Mouse (Mus musculus) retina, embryonic 14.5 days (tissue): ENCODE data around the gene Rps6kc1.
"Not testable (repeated sequence)": the region's sequence is repeated elsewhere in the genome, so short reads cannot be mapped to it uniquely, and the experiment has no call there.

Source experiments
- DNase-seq: peaks from one replicate; pipeline ENCODE4 v3.0.0-alpha.2; 2015; ENCODE audit warnings: low spot score

Gene Rps6kc1

DNA sequence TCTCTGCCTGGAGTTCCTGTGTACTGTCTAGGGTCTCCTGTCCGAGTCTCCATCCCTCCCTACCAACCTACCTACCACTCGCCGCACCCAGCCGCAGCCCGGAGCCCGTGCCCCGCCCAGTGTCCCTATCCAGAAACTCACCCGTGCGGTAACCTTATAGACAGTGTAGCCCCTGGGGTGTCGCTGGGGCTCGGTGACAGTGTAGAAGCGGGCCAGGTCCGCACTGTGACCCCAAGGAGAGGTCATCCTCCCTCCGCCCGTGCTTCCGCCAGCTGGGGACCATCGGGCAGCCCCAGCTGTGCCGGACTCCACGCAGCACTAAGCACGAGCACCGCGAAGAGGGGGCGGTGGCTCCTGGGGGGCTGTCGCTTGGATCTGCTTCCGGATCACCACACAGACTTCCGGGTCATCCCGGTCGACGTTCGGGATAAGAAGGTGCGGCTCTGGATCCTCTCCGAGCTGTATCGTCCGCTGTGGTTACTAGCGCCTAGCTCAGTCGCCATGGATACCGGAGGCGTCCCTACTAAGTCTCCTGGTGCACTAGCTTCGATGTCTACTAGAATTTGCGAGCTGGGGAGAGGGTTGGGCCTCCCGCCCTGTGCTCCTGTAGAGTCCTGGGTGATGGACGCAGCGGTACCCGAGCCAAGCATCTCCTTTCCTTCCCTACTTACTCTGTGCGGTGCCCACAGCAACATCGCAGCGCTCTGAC, at the start of gene Rps6kc1:
Gene Rps6kc1, minus strand, starts transcription at position 356 of the 709 bp plus-strand sequence.
- peak; percentile 90 for DNase-seq

DNA sequence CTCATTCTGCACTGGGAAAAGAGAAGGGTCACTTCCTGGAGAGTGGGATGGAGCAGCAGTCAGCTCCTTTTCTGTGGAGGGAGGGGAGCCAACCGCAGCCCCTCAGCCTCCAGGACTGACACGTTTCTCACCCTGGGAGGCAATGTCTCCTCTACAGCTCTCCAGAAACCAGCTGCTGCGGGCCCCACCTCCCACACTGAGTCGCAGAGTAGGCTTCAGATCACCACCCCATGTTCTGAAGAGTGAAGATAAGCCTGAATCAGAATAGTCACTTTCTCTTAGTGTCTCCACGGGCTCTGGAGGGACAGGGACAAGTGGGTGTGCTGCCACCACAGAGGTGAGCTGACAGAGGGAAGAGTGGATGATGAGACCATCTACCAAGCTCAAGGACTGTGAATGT, 47.3 kb upstream of the Rps6kc1 start:
- DNase-seq, result no peak

DNA sequence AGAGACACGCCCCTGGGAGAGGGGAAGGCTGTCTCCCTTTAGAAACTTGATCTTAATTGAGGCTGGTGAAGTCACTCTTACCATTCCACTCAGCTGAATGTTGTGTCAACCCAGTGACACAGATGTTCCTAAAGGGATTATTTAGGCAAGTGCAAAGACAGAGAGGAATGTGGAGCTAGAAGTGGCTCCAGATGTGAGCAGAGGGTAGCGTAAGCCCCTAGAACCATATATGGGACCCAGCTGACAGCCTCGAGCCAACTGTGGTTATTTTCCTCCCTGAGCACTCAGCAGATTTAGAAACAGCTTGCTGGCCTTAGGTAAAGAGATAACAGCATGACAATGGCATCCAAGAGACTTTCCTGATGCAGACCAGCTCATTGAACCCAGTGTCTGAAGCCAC, 41.4 kb upstream of the Rps6kc1 start:
- no peak for DNase-seq

DNA sequence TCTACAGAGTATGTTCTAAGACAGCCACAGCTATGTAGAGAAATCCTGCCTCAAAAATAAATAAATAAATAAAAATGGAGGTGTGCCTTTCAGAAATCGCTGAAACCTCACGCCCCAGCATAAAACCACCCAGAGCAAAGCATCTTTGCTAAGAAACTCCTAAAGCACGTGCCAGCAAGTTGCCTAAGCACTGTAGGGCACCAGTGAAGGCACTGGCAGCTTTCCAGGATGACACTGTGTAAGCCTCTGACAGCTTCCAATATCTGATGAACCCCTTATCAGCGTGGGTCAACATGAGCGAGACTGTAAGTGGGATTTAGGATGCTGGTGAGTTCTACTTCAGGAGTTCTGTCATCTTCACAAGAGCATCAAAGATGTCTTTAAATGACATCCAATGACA, 39.4 kb upstream of the Rps6kc1 start:
- no peak for DNase-seq

DNA sequence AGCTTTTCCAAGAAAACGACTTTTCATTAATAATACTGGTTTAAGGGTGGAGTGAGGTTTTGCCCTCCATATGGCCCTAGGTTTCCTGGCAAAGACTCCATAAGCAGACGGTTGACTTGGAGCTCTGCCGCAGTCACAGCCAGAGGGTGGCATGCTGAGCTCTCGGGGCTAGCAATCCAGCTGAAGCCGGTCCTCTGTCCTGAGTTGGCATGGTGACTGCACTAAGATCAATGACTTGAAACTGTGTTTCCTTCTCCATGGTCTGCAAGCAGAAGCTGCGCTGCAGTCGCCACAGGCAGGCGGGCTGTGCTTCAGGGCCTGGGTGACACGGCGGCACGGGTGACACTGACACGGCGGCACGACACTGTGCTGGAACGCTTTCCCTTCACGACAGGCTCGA, 37.3 kb upstream of the Rps6kc1 start:
- DNase-seq, result no peak

DNA sequence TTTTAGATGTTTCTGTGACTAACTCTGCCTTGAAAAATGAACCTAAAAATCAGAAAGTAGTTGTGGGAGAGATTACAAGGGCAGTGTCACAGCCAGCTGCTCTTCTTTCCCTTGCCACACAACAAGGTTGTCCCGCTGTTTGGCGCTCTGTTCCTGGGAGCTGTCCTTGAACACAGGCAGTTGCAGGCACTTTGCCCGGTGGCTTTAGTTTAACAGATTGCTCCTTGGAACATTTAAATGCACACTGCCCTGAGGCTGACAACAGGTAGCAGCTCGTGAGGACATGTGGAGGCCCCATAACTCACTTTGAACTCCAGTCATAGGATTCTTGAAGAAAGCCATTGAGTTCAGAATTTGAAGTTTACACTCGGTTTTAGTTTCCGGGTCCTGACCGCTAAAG, 36.9 kb upstream of the Rps6kc1 start:
- DNase-seq, result no peak

DNA sequence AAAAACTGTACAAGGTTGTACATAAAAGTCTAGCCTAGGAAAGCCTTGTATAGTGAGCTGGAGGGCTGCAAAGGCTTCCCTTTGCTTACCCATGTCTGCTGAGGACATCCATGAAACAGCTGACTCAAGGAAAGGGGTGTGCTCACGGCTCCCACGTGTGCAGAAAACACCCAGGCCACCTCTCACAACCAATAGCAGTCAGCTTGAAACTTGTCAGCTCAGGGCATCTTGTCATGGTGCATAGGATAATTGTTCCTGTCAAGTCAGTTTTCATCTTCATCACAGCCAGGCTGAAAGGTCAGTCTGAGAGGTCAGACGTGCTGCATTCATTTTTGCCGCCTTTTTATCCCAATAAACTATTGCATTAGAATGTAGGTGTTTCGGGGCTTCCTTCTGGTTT, 36.4 kb upstream of the Rps6kc1 start:
- peak; percentile 62 for DNase-seq

DNA sequence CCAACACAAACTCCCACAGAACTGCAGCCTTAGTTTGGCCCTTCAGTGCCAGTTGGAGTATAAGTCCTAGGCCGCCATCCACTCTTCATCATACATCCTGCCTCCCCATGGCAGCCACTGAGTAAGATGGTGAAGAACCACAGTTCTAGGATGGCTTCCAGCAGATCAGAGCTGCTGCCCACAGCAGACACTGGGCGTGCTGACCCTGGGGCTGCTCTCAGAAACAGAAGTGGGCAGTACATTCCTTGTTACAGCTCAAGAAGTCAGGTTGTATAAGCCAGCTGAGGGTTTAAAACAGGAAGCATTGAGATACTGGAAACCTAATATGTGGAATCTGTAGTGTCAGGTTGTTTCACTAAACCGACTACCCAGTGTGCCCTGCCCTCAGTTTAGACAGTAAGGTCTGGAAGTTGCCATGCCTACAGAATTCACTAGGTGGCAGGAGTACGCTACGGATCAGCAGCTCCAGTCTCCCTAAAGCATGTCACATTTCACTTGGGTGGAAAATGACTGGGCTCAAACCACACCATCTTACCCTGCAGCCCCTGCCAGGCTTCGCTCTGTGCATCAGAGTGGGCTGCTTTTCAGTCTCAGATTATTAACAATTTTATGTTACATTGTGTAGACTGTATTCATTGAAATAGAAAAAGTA, 32.7 kb upstream of the Rps6kc1 start:
- peak; percentile 91 for DNase-seq

DNA sequence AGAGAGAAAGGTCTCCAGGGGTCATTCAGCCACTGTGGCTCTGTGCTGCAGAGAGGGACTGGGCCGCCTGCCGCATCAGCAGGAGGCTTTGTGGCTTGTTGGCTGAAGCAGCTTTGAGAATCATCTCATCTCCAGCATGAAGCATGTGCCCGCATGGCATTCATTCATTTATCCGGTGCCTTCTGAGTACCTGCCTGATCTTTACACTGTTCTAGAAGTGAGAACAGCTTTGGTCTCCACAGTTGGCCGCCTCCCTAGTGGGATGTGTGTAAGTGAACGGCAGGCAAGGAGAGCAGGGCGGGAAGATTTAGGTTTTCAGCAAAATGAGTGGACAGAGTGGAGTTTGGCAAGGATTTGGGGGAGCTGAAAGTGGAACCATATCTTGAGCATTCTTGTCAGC, 28.2 kb upstream of the Rps6kc1 start:
- no peak for DNase-seq

DNA sequence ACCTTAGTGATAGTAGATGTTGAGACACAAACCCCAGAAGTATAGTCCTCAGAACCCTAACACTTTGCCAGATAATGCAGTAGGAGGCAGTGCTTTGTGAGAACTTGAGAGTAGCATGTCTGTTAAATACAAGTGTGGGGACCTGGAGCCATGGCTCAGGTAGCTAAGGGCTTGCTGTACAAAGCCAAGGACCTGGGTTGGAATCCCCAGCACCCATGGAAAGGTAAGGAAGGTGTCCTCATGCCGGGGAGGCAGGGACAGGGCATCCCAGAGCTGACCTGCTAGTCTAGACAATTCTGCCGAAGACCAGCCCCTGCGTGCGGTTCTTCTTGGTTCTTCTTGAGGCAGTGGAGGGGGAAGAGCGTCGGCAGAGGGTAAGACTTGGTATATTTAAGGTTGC, 18.6 kb upstream of the Rps6kc1 start:
- DNase-seq, result no peak

DNA sequence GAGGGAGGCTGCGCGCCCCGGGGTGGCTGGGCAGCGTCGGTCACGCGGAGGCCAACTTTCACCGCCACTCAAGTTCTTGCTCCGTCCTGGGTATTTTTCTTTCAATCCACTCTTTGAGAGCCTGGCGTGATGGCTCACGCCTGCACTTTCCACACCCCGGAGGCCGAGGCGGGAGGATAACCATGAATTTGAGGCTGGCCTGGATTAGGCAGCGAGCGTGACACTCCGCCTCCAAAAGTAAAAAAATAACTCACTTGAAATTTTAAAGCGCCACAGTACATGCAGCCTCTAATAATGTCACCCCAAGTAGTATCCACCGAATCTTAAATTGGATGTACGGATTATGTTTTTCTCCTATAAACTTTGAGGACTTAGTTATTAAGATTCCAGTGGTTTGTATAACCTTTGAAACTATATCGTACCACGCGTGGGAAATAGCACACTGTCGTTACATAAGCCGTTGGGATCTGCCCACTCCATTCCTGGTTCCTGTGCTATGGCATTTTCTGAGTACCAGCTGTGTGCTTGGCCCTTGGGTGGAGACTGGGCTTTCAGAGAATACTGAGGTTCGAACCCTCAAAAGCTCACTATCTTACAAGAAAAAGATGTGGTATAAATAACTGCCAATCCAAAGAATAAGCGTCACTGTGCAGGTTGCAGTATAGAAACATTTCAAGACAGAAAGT, 17.6 kb upstream of the Rps6kc1 start:
- DNase-seq, result peak; percentile 39

DNA sequence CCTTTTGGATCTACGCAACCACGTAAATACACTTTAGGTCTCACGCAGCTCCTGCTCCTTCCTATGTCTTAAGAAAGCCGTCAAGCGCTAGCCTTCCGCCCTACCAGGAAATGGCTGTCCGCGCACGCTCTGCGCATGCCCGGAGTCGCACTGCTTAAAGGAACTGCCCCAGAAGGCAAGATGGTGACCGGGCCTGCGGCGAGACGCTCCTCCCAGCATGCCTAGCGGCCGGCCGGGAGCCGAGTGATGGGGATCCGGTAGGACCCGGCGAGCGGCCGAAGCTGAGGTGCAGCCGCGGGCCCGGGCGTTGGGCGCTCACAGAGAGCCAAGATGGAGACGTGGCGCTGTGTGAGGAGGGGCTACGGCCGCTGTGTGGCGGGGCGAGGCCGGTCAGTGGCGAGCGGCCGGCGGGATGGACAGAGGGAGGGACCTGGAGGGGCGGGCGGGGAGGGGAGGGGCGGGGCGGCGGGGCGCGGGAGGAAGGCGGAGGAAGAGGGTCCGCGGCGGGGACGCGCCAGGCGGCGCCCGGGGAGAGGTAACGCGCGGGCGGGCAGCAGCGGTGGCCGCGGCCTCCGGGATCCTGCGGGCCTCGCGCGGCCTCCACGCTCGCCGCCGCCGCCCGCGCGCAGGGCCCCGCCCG, 16.9 kb upstream of the Rps6kc1 start:
- peak; percentile 98 for DNase-seq

DNA sequence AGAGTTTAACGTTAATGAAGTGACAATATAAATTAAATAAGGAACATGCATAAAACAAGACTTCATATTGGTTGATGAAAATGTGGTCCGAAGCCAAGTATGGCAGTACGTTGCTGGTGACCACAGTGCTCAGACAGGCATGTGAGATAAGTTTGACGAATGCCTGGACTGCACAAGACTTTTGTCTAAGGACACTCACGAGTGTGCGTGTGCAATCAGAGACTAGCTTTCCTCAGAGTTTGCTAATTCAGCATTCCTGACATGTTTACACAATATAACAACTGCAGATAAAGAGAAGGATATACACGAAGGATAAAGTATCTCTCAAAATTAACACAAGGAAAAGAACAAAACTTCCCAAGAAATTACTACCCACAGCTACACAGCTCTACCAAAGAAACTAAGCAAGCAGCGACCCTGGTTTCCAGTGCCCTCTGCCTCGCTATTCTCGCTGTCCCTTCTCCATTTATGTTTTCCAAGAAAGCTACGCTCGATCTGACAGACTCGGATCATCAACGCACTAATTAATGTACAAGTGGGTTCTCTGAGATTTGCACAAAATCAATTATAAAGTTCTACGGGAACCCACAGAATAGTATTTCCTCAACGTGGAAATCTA, 16.3 kb upstream of the Rps6kc1 start:
- peak; percentile 15 for DNase-seq

DNA sequence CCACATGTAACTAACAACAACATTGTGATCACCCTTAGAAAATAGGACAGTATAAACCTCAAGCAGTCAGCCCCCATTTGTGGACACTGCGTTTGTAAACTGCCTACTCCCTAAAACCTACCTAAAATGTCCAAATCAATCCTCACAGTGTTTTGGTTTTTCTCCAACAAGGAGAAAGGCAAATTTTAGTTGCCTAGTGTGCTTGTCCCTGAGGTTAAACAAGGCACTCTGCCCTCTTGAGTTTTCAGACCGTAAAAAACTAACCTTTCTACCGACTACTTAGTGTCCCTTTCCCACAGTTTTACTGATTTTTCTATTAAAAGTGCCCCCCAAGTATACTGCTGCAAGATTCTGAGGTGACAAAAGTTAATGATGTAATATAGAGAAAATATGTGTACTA, 15.7 kb upstream of the Rps6kc1 start:
- DNase-seq, result no peak

DNA sequence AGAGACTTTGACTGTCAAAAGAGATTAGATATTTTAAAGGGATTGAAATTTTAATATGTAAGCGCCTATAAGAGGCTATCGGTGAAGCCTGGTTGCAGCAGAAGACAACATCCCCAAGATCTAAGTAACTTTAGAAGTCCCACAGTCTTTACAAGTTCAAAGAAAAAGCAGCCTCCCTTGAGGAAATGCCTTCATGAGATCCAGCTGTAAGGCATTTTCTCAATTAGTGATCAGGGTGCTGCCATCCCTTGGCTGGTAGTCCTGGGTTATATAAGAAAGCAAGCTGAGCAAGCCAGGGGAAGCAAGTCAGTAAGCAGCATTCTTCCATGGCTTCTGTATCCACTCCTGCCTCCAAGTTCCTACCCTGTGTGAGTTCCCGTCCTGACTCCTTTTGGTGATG, 13.2 kb upstream of the Rps6kc1 start, which contains the start of gene Angel2:
Gene Angel2, plus strand, starts transcription at position 301 of the 400 bp plus-strand sequence.
- not testable (repeated sequence) for DNase-seq

DNA sequence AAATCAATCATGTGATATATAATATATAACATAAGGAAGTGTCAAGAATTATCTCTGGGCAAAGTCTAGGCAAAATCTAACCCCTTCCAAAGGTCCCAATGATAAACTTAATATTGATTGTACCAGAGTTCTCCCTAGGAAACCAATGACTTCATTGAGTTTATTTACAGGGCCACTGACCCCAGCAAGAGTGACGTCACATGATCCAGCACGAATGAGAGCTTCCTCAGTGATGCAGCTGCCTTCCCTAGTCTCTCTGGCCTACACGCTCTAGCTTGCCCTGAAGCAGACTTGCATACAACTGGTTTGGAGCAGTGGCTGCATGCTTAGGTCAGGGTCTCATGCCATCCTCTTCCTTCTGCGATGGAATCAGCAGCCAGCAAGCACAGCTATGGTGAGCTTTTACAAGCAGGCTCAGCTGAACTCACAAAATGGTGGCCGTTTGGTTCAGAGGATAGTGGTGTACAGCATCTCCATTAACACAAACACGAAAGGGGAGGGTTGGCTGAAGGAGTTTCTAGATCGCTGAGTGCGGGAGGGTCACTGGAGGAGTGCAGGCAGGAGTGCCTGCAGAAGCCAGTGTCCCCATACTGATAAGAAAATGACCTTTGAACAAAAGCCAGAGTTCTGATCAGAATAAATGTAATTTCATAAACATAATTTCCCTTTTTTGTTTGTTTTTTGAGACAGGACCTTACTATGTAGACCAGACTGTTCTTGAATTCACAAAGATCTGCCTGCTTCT, 8.3 kb upstream of the Rps6kc1 start:
- DNase-seq, result no peak

DNA sequence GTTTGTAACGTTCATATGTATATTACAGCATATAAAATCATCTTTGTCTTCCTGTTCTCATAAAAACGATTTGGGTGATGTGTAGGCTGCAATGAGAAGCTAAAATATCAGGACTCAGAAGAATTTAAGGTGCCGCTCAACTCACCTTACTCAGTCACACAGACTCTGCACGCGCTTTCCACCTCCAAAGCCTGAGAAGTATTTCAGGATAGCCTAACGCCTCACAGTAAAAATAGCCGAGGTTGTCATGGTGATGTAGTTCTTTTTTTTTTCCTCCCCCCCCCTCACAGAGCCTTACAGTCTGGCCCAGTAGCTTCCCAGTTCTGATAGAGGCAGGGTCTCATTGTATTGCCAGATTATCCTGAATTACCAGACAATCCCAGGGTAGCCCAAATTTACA, 7.4 kb upstream of the Rps6kc1 start:
- no peak for DNase-seq

DNA sequence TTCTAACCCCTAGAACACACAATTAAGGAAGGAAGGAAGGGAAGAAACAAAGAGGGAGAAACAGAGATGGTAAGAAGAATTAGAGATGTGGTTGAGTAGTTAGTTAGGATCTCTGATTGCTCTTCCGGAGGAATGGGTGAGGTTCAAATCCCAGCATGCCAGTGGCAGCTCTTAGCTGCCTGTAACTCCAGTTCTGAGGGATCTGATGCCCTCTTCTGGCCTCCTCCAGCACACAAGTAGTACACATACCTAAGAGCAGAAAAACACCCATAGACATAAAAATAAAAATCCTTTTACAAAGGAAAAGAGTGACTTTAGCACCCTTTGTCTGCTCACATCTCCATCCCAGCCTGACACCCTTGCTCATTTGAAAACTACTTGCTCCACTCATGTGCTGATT, 1.1 kb upstream of the Rps6kc1 start:
- DNase-seq, result no peak

DNA sequence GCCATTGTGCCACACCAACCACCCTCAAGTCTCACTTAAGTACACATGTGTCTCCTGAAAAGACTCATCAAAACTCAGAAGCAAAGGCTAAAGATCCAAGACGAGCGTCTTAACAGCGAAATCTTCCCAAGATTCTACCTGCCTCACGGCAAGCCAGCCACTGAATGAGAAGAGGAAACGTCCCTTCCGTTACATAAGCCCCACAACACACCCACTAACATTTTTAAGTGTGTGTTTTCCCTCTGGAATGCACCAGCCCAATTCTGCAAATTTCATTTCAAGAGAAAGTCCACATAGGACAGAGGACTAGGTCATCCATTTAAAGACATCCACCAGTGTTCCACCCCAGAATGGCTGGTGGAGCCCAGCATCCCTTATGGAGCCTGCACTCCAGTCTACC, 734 bp downstream of the Rps6kc1 start:
- no peak for DNase-seq

DNA sequence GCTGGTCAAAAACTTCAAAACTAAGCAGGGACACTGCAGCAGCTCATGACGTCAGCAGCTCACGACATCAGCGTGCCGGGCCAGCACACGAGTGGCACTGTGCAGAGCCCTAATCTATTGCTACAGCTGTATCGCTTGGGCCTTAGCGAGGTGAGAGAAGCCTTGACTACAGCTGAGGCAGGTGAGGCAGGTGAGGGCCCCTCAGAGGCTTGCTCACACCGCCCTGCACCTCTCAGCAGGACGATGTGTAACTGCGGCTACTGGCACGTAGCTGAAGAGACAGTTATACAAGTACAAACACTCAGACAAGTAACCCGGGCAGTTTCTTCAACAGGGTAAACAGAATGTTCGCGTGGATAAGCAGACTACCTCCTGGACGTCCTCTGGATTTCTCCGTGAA, 6.9 kb downstream of the Rps6kc1 start:
- no peak for DNase-seq

DNA sequence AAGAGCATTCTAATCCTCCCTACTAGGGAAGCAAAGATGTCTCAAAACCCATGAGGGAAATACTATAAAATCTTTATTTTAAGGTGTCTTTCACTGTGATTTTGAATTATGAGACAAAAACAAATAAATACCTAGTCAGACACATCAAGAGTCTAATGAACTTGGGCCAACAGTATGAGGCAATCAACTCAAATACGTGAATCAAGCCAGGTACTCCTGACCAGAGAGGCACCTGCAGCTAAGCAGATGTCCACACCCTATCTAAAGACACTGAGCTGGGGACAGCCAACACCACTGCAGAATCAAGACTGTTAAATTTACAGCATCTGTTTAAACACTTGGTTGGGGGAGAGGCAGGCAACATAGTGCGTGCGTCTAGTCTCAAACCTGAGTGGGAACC, 7.4 kb downstream of the Rps6kc1 start:
- no peak for DNase-seq

DNA sequence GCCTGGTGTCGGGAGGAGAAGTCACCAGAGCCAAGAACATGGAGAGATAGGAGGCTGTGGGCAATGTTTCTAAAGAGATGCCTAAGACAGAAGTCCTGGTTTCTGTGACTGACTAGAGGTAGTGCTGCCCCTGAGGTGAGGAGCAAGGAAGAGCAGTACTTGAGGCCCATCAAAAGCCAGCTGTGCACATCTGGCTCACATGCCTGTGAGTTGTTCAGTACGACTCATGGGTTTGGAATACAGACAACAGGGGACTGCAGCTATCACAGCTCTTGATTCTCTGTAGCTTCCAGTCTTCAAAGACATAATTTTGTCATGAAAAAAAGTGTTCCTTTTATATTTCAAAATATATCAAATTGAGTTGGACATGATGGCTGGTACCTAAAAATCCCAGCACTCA, 10.5 kb downstream of the Rps6kc1 start:
- no peak for DNase-seq
